Mouse (Mus musculus) megakaryocyte, adult 5-6 weeks (primary cell): ENCODE measurements around the gene Erbb4. TPM values are rescaled to one million over a fixed set of nuclear protein-coding genes. Genes with fewer than 3 reads are reported as not detected.

Experiments
- ATAC-seq: 2 replicates; pipeline ENCODE4 v1.8.0; 2016; ENCODE audit warnings: mild to moderate bottlenecking, inconsistent platforms; ENCODE audit not compliant: poor library complexity, severe bottlenecking
- total RNA-seq, 2 experiments: library from RNA; stranded (forward) in 1 of 2; stranded (reverse) in 1 of 2; fragments of 153-499, 151-499 nt in 1 of 2; fragments of 221-1000, 200-1000 nt in 1 of 2; gene quantifications; 2 replicates each; pipeline versions ENCODE4 v1.2.3 to v1.2.4; 2015 to 2017

Gene Erbb4
- total RNA-seq, 2 experiments from 2014 or later = not detected

DNA sequence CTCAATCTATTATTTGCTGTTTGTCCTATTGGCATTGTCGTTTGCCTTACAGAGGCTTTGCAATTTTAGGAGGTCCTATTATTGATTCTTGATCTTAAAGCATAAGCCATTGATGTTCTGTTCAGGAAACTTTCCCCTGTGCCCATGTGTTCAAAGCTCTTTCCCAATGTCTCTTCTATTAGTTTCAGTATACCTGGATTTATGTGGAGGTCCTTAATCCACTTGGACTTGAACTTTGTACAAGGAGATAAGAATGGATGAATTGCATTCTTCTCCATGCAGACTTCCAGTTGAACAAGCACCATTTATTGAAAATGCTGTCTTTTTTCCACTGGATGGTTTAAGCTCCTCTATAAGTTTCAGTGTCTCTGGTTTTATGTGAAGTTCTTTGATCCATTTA, 536.9 kb downstream of the Erbb4 start:
- ATAC-seq = no peak

DNA sequence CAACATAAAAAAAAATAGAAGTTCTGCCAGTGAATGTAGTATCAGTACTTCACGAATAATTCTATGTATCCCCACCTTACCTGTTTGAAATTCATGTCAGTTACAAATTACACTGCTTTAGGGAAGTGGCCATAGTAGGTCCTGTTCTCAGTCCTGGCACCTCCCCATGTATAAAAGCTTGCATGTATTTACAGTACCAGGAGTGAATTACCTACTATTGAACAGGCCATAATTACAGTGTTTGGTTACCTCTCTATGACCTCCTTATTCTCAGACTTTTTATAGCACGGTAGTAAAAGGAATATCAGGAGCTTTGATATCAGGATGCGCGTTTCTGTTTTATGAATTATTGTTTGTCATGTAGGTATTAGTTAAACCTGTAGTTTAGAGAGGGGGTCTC, 564.9 kb downstream of the Erbb4 start:
- no peak for ATAC-seq

DNA sequence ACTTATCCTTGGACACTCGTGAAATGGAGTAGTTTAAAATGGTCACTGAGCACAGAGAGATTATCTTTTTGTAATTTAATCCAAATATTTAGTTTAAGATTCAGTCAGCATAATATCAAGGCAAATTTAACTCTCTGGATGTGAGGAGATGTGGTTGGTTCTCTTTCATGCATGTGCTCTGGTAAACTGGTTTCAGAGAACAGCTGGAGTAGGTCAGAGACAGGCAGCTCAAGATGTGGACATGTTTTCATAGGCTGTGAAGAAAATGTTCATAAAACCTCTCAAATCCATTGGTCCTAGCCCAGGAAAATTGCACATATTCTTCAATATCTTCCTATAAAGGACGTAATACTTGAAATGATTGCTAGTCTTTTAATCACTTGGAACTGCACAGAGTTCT, 590.0 kb downstream of the Erbb4 start:
- ATAC-seq = no peak

DNA sequence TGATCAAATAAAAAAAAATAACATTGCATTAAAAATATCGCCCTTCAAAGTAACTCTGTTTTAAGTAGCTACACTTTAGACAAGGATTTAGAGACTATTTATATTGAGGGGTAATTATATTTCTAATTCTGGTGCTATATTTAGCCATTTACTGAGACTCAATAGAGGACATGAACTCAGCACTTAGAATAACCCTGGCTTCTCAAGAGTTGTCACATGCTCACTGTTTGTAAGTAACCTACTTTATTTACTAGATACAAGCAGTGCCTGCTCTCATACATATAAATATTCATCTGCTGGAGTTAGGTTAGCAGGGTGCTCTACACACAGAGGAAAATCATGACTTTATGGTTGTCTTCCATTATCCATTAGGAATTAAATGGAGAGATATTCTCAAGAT, 604.0 kb downstream of the Erbb4 start:
- no peak for ATAC-seq

DNA sequence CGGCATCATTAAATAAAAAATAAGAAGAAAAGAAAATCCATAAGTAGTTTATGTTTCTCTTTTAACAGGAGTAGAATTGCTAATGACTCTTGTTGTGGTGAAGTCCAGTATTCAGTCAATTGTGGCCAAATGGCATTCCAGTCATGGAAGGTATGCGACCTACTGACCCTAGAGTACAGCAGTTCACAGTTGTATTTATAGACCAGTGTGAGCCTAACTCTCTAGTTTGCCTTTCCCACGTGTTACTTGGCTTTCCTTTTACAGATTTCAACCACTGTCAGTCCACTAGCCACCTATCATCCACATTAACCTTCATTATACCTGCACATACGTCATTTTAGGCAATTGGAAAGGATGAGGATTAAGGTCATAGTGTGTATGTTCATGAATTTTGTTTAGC, 606.3 kb downstream of the Erbb4 start:
- no peak for ATAC-seq

DNA sequence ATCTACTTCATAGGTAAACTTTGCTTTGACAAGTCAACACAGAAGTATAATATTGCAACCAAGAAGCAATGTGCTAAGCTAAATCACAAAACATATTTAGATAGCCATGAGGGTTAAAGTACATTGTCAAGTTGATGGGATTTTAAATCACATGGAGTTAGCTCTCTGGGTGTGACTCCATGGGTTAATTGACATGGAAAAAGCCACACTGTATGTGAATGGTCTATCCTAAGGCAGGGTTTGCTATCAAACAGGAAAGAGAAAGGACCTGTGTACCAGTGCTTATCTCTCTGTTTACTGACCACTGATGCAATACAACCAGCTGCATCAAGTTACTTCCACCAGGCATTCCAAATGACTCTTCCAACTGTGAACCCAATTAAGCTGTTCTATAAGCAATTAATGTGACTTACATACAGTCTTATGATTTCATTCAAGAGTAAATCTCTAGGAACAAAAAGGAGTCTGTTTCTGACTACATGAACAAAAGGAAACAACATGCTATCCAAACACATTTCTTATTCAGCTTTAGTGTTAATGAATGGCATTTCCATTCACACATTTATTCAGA, 641.4 kb downstream of the Erbb4 start:
- ATAC-seq = no peak

DNA sequence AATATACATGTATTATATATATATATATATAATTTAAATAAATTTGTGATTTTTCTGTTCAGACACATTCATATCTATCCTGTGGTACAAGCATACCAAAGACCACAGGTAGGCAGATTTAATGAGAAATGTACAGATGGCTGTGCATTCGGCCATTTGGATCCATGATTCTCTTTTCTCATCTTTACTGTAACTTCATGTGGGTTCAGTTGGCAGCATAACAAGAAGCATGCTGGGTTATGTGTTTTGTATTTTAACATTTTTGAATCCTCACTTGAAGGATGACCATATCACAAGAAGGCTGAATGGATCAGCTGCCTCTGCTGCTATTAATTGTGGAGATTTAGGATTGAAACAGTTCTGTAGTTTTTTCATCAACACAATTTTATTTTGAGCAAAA, 656.6 kb downstream of the Erbb4 start:
- ATAC-seq = no peak

DNA sequence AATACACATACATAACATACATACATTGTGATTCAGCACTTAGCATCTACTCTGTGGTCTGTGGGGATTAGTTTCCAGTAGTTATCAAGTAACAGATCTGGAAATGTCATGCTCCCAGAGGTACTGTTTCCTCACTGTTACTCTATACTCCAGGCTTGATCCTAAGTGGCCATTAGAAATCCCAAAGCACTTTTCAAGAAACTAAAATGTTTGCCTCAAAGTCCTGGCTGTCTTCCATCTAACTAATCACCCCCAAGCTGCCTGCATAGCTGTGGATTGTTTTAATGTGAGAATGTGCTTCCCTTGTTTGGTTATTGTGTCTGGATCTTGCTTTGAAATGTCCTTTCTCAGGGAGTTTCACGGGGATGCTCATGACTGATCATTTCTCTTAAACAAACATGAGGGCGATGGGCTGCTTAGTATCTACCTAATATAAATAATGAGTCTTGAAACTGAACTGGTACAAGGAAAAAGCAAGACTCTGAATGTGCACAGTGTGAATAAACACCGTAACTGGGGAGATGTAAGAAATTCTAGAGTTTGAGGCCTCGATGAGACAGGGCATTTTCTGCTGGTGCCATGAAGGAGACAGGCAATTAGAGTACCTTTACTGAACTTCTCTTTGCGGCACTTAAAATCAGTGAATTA, 683.4 kb downstream of the Erbb4 start:
- no peak for ATAC-seq

DNA sequence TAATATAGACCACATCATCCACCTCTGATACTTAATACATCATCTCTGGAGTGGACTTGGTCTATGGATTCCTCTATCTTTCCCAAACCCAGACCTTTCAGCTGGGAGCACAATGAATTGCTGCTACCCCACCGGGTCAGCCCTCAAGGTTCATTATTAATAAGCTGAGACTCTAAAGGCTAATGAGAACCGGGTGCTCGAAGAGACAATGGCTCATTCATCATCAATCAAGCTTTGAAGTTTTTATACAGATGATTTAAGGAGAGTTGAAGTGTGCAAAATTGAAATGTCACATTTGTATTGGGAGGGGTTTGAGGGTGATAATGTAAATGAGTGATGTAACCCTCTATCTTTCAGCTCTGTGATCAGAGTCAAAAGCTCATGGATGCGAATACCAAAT, 706.7 kb downstream of the Erbb4 start:
- no peak for ATAC-seq

DNA sequence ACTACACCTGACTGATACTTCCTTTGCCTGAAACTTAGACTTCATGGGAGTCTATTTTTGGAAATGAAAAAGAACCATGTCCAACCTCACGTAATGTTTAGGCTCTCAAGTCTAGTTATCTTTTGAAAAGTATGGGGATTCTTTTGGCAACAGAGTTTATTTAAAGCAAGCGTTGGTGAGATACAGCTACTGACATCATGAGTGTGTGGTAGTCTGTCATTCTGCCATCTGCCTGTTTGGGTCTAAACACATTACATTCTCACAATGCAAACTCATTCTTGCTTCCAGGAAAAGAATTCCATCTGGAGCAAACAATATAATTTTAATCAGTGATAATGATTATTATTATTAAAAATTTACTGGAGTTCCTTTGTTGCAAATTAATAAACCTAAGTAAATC, 736.3 kb downstream of the Erbb4 start:
- no peak for ATAC-seq

DNA sequence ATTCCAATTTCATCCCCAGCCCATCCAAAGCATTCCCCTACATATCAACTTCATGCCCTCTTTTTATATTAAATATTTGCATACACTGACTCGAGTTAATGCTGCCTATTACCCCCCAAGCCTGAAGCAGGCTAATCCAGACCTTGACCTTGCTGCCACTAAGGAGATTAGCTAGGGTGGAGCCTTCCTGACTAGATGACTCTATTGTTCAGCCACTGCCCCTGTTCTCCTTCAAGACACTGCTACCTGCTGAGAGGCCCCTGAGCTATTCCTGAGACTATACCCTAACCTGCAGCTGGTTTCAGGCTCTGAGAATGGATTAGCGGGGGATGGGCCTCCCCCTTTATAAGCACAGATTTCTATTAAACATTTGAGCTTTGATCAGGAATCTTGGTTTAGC, 774.1 kb downstream of the Erbb4 start:
- ATAC-seq = no peak

DNA sequence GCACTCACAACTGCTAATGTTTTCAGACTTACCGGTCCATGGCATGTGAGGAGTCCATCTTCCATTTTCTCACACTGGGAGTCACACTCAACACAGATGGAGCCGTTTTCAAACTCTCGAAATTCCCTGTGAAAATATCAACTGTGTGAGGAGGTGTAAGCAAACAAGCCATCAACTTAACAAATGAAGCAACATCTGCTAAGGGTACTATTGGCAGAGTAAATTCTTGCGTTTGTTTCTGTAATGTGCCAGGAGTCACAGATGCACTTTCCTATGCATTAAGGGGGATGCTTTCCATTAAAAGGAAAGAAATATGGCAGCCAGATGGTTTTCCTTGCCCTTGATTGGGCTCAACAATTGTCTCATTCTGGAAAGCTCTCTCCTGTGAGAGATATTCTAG, 802.0 kb downstream of the Erbb4 start:
- no peak for ATAC-seq

DNA sequence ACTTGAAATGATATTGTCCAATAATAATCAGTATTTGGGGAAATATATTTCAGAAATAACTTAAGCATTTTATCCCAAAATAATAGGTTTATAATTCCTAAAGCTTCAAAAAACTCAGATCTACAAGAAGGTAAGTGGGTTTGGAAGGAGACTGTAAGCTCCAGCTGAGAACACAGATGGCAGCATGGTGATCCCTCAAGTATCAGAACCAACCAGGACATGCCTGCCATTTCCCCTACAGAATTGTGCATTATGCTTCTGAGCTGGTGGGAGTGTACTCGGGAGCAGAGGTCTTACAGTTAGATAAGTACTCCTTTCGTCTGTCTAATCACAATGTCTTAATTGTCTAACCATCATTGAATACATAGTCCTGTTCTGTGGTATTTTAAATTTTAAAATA, 823.4 kb downstream of the Erbb4 start:
- no peak for ATAC-seq

DNA sequence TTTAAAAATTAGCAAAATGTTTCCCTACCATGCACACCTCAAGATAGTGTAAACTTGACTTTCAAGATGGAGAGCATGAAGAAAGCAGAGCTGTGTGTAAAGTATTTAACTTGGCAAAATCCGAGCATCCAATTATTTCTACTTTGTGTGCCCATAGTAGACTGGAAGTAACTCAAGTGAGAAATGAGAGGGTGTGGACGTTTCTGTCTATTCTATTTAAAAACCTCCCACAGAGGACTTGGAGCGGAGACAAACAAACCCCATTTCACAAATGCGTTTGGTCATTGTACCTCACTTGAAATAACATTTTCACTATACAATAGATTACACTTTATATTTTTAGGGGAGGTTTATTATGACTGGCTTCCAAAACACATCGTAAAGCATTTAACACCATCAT, 832.0 kb downstream of the Erbb4 start:
- ATAC-seq = no peak

DNA sequence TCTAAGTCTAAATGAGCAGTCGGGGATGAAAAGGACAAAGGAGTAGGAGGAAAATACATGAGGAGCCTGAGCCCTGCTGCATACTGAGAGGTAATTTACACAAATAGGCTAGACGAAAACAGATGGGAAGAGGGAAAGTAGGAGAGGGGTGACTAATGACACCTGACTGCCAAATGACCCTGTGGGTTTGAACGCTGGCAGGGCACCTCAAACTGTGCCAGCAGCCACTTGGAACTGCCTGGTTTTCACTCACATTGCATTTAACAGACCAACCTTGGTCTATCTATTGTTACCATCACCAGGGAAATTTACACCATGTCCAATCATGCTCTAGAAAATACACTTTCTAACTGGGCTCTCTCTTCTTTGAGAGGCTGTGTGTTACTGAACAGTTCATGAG, 929.3 kb downstream of the Erbb4 start:
- ATAC-seq = no peak

DNA sequence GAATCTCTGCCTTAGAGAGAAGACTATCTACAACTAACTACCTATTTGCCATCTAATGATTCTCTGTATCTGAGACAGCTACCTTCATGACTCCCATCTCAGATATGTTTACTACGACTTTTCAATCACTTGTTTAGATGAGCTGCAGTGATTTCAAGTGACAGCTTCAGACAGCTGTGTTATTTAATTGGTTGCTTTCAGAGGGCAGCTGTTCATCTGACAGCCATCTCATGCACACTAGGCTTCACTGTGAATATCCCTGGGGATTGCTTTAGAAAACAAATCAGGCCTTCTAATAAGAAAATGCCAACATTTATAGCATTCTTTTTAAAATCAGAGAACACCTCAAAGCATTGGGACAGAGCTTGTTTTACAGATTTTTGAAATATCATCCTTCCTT, 952.6 kb downstream of the Erbb4 start:
- no peak for ATAC-seq

DNA sequence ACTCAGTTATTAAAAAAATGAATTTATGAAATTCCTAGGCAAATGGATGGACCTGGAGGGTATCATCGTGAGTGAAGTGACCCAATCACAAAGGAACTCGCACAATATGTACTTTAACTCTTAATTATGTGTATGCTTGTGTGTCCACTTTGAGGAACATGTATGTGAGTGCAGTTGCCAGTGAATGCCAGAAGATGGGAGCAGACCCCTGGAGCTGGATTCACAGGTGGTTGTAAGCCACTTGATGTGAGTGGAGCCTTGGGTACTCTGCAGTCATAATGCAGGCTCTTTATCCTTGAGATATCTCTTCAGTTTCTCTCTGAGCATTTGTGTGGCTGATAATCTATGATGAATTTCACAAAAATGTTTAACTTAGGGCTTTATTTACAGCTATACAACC, 957.3 kb downstream of the Erbb4 start:
- no peak for ATAC-seq

DNA sequence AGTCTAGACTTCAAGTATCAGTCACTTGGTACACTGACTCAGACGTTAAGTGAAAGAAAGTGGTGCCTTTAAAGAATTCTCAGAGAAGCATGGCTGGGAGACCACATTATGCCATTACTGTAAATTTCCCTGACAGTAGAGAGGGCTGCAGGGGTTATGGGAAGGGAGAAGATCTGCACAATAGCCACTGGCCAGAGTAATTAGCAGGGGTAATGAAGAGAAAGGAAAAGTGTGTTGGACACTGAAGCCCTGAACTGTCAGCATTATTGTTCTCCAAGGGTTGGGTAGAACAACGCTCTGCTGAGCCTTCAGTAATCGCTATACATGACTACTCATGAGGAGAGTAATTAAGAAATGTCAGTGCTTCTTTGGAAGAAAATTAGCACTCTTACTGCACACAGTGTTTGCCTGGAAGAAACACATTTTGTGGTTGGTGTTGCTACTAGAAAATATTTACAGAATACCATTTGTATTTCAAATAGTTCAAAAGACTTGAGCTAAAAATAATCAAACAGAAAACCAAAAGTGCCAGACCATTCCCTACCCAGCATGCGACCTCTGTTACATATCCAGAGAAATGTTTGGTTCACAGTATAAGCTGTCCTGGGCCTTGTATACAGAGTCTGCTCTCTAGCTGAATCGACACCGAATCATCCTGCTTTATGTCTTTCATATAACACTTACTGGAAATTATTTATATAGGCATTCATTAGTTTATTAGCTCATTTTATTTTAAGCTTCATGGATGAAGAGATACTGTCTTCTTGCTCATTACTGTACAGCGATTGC, 965.1 kb downstream of the Erbb4 start:
- no peak for ATAC-seq

DNA sequence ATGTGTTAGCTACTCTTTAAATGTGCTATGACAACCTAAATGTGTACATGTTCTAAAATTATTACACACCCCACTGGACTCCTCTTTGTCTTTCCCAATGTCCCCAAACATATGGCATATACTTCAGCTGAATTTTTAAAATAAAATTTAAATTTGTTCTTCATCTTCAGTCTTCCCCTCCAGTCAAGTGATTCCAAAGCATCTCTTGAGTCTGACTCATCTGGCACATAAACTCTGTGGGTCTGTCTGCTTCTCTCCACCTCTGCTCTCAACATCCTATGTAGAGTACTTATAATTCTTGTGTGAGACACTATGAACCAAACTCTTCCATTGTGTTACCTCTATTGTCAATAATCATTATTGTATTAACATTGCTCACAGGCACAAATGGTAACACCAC, 972.9 kb downstream of the Erbb4 start:
- ATAC-seq = no peak

DNA sequence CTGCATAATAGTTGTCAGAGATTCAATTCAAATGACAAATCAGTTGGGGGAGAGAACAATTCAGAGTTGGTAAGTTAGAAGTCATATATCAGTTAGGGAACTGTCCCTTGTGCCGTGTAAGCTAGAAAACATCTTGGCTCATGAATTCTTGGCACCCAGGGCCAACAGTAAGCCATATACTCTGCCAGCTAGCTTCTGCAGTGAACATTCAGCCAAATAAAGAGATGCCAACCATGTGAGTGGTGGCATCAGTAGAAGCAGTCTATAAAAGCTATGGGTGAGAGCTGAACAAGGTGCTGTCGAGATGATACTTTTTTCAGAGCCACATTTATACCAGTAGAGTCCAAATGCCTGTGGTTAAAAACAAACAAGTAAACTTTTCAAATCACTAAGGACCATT, 973.4 kb downstream of the Erbb4 start:
- ATAC-seq = no peak

DNA sequence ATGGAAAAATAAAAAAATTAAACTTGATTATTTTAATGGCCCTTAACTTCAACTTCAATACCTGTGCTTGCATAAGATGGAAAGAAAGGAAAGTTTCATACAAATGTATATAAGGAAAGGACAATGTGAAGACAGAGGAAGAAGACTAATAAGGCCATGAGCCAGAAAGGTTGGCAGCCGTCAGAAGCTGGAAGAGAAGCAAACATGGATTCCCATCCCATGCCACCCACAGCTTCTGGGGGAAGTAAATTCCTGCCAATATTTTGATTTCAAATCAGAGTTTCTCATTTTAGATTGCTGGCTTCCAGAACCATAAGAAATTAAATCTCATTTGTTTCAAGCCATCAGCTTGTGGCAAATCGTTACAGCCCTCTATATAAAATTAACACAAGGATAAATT, 984.3 kb downstream of the Erbb4 start:
- ATAC-seq = no peak

DNA sequence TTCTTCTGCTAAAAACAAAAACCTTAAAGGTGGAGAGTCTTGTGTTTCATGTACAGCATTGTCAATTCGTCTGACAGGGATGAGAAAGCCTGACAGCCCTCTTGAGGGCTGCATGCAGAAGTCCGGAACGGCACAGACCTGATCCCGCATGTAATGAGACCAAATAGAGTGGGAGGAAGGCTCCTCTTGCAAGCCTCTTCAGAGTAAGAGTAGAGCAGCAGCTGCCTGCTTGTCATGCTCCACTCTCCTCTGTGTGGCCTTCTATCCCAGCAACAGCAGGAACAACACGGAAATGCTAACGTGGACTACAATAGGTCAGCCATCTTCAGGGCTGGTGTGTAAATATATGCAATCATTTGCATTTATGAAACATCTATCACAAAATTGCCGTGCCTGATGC, 987.5 kb downstream of the Erbb4 start:
- no peak for ATAC-seq
